Mouse (Mus musculus) liver, postnatal 0 days (tissue): ENCODE results near the gene Gpr55. TPM values are rescaled to one million over a fixed set of nuclear protein-coding genes. Genes with fewer than 3 reads are reported as not detected.
"Not testable (repeated sequence)": the region's sequence is repeated elsewhere in the genome, so short reads cannot be mapped to it uniquely, and the experiment has no call there.

Experiments used
- ATAC-seq: fragments of 200-750 bp; cut with Nextera tagmentation; 2 replicates; pipeline ENCODE4 v1.8.0; 2017; ENCODE audit warnings: mild to moderate bottlenecking, moderate library complexity
- DNase-seq: peaks from one replicate; pipeline ENCODE4 v3.0.0-alpha.2; 2016
- H3K27ac ChIP-seq: fragments of 300-500 bp; sonication (generic); 2 replicates; pipeline ENCODE4 v1.5.1; 2014; ENCODE audit warnings: antibody characterized with exemption, moderate library complexity, mild to moderate bottlenecking, low read depth
- H3K27me3 ChIP-seq: fragments of 300-500 bp; sonication (generic); 2 replicates; pipeline ENCODE4 v1.6.1; 2014; ENCODE audit warnings: low read length, control low read depth, mixed read lengths; ENCODE audit not compliant: insufficient read depth
- H3K36me3 ChIP-seq: fragments of 300-500 bp; sonication (generic); replicated peaks from 2 replicates; pipeline ENCODE4 v1.6.1; 2014; ENCODE audit warnings: mild to moderate bottlenecking, control low read depth, low read length, moderate library complexity, mixed read lengths; ENCODE audit not compliant: insufficient read depth
- H3K4me1 ChIP-seq: fragments of 300-500 bp; sonication (generic); 2 replicates; pipeline ENCODE4 v1.6.1; 2014; ENCODE audit warnings: antibody characterized with exemption, mild to moderate bottlenecking, control low read depth; ENCODE audit not compliant: insufficient read depth
- H3K4me2 ChIP-seq: fragments of 300-500 bp; sonication (generic); 2 replicates; pipeline ENCODE4 v1.6.1; 2014; ENCODE audit warnings: low read depth, mild to moderate bottlenecking, low read length, moderate library complexity, mixed read lengths
- H3K4me3 ChIP-seq: fragments of 300-500 bp; sonication (generic); 2 replicates; pipeline ENCODE4 v1.5.1; 2014; ENCODE audit warnings: low read depth, low read length
- H3K9ac ChIP-seq: fragments of 300-500 bp; sonication (generic); replicated peaks from 2 replicates; pipeline ENCODE4 v1.6.1; 2014; ENCODE audit warnings: mild to moderate bottlenecking, moderate library complexity
- H3K9me3 ChIP-seq: fragments of 300-500 bp; sonication (generic); 2 replicates; pipeline ENCODE4 v1.6.1; 2016; ENCODE audit warnings: mild to moderate bottlenecking, control low read depth, low read length, mixed read lengths
- CTCF ChIP-seq: sonication (generic); IDR thresholded peaks from 2 replicates; pipeline ENCODE4 v1.5.1; 2016; ENCODE audit warnings: antibody characterized with exemption, low read depth
- EP300 ChIP-seq: IDR thresholded peaks from 2 replicates; pipeline ENCODE4 v1.6.1; 2016; ENCODE audit warnings: antibody characterized with exemption, low read depth, mild to moderate bottlenecking
- WGBS: fragments of 180-500 bp; shearing (Covaris S2); extraction: QIAGEN DNeasy Blood & Tissue Kit; methylation state at CpG from one replicate; pipeline ENCODE4 v1.1.7; 2014; ENCODE audit not compliant: insufficient replicate concordance; 5-methylcytosine and 5-hydroxymethylcytosine counted together
- polyA plus RNA-seq: library from polyadenylated mRNA; unstranded; fragments of >200 nt; fragmentation: Nextera tagmentation; extraction: Ambion mirVana; gene quantifications from 2 replicates; pipeline ENCODE4 v1.2.1, GENCODE M21; 2015

Gene Gpr55
- polyA plus RNA-seq, 1 experiment from 2014 or later = 0.20 TPM

DNA sequence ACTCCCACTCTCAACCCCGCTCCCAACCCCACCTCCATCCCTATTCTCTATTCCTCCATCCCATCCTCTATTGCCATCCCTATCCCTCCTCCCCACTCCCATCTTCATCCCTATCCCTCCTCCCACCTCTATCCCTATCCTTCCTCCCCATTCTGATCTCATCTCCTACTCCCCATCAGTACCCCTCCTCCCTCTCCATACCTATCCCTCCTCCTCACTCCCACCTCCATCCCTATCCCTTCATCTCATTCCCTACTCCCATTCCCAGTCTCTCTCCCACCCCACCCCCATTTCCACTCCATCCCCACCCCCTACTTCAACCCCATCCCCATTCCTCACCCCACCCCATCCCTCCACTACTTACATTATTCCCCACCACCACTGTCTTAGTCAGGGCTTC is 36.4 kb upstream of the Gpr55 start:
- Histone ChIP-seq H3K4me1 (no peaks in the 10 kb centered on the region), H3K9me3 (no peaks in the 10 kb centered on the region), H3K4me3 (no peak overlapping the region), H3K27ac (no peak overlapping the region), H3K4me2 (no peak overlapping the region), H3K27me3 (no peaks in the 10 kb centered on the region), H3K36me3 (no peaks in the 10 kb centered on the region), H3K9ac (no peak overlapping the region)
- WGBS = 91% methylated on average over 1 of the region's 1 CpGs
- no peak for ATAC-seq
- no peak for TF ChIP-seq EP300
- no peak for TF ChIP-seq CTCF
- DNase-seq = no peak

GRCm38 (mm10) chr1:85993541-85993940 is 32.7 kb upstream of the Gpr55 start:
- Histone ChIP-seq H3K36me3 (no peaks in the 10 kb centered on the region), H3K9ac (no peak overlapping the region)

GRCm38 (mm10) chr1:85992175-85992574 is 31.4 kb upstream of the Gpr55 start:
- 57% methylated on average over 9 of the region's 9 CpGs for WGBS
- H3K4me3 ChIP-seq = no peak overlapping the region
- no peak overlapping the region for H3K4me2 ChIP-seq
- no peaks in the 10 kb centered on the region for H3K4me1 ChIP-seq
- no peak for DNase-seq
- H3K9me3 ChIP-seq = no peaks in the 10 kb centered on the region
- no peaks in the 10 kb centered on the region for H3K27me3 ChIP-seq
- no peak overlapping the region for H3K27ac ChIP-seq
- TF ChIP-seq CTCF (no peak), EP300 (no peak)
- H3K36me3 ChIP-seq = no peaks in the 10 kb centered on the region
- no peak overlapping the region for H3K9ac ChIP-seq
- no peak for ATAC-seq

More at GRCm38 (mm10) chr1:85993541-85993940, 32.7 kb upstream of the Gpr55 start:
- Histone ChIP-seq H3K4me1 (no peaks in the 10 kb centered on the region), H3K9me3 (no peaks in the 10 kb centered on the region), H3K27me3 (no peaks in the 10 kb centered on the region), H3K4me3 (no peak overlapping the region), H3K4me2 (no peak overlapping the region), H3K27ac (no peak overlapping the region)
- WGBS = 63% methylated on average over 4 of the region's 4 CpGs
- DNase-seq (no peak), ATAC-seq (no peak)
- no peak for TF ChIP-seq EP300

- not testable (repeated sequence) for H3K9me3 ChIP-seq, H3K27me3 ChIP-seq, H3K36me3 ChIP-seq, H3K9ac ChIP-seq, DNase-seq, H3K4me3 ChIP-seq, H3K4me1 ChIP-seq, H3K4me2 ChIP-seq, ATAC-seq
- H3K27ac ChIP-seq = peak overlapping the region; percentile 34; the same call in 1 of the 2 replicates
- 53% methylated on average over 4 of the region's 4 CpGs for WGBS
Measured at GRCm38 (mm10) chr1:85988882-85989281, 28.1 kb upstream of the Gpr55 start.

- no peak overlapping the region for H3K4me3 ChIP-seq
- H3K9ac ChIP-seq = no peak overlapping the region
- no peaks in the 10 kb centered on the region for H3K27me3 ChIP-seq
- peak; percentile 47; the same call in 1 of the 2 replicates for ATAC-seq
- H3K27ac ChIP-seq = 0 out of 2 replicates have a peak overlapping the region, but pooled peaks have one; percentile 34
- WGBS = 24% methylated on average over 4 of the region's 4 CpGs
- DNase-seq = no peak
- H3K36me3 ChIP-seq = no peaks in the 10 kb centered on the region
- H3K4me2 ChIP-seq = no peak overlapping the region
- H3K4me1 ChIP-seq = no peaks in the 10 kb centered on the region
- H3K9me3 ChIP-seq = no peaks in the 10 kb centered on the region
- no peak for TF ChIP-seq CTCF
- TF ChIP-seq EP300 = no peak
Measured at GRCm38 (mm10) chr1:85988351-85988750, 27.5 kb upstream of the Gpr55 start.

DNA sequence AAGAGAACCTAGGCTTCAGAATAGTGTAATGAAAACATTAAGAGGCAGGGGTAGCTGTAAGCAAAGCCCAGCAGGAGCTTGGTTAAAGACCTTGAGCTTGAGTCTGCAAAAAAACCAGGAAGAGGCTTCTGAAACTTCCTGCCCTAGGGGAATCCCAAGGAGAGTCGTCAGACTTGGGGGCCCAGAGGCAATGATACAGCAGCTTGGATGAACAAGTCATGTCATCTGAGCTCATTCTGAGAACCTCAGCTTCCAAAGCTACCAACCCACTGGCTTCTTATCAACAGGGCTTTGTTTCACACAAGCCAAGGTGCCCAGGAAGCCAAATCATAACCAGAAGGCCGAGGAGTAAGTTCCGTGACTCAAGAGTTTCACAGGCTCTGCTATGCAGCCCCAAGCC is 25.0 kb upstream of the Gpr55 start:
- no peaks in the 10 kb centered on the region for H3K9me3 ChIP-seq
- WGBS = 69% methylated on average over 3 of the region's 3 CpGs
- ATAC-seq (no peak), DNase-seq (no peak)
- TF ChIP-seq EP300 (no peak), CTCF (no peak)
- H3K27ac ChIP-seq = no peak overlapping the region
- H3K36me3 ChIP-seq = no peaks in the 10 kb centered on the region
- H3K9ac ChIP-seq = no peak overlapping the region
- no peak overlapping the region for H3K4me3 ChIP-seq
- no peaks in the 10 kb centered on the region for H3K27me3 ChIP-seq
- H3K4me1 ChIP-seq = peaks cover 2% of the 10 kb centered on the region; the same call in 1 of the 2 replicates
- no peak overlapping the region for H3K4me2 ChIP-seq

- Histone ChIP-seq H3K9ac (no peak overlapping the region), H3K9me3 (no peaks in the 10 kb centered on the region), H3K4me2 (no peak overlapping the region), H3K27me3 (no peaks in the 10 kb centered on the region), H3K4me3 (no peak overlapping the region), H3K36me3 (no peaks in the 10 kb centered on the region), H3K27ac (no peak overlapping the region), H3K4me1 (peaks cover 2% of the 10 kb centered on the region; the same call in 1 of the 2 replicates)
- no peak for TF ChIP-seq CTCF
- TF ChIP-seq EP300 = no peak
- peak; percentile 28 for DNase-seq
- peak; percentile 49; the same call in 1 of the 2 replicates for ATAC-seq
- WGBS = 31% methylated on average over 7 of the region's 7 CpGs
Measured at GRCm38 (mm10) chr1:85981738-85982357, 21.0 kb upstream of the Gpr55 start.
